Mouse (Mus musculus) heart, embryonic 16.5 days (tissue): ENCODE measurements around the gene Olfr463. TPM values are rescaled to one million over a fixed set of nuclear protein-coding genes. Genes with fewer than 3 reads are reported as not detected.
A peak's percentile ranks its signal among the peaks of the same experiment; 100 is the strongest.

Experiments
- ATAC-seq: fragments of 200-750 bp; cut with Nextera tagmentation; replicated peaks from 2 replicates; pipeline ENCODE4 v1.8.0; 2017; ENCODE audit warnings: moderate number of reproducible peaks; ENCODE audit not compliant: insufficient read depth, low FRiP score; ENCODE audit errors: extremely low read depth
- H3K27ac ChIP-seq: fragments of 300-500 bp; sonication (generic); 2 replicates; pipeline ENCODE4 v1.5.1; 2014; ENCODE audit warnings: mild to moderate bottlenecking, low read length, control low read depth, moderate library complexity
- H3K27me3 ChIP-seq: fragments of 300-500 bp; sonication (generic); 2 replicates; pipeline ENCODE4 v1.6.1; 2014; ENCODE audit warnings: low read length, mixed read lengths; ENCODE audit not compliant: control insufficient read depth, insufficient read depth
- H3K36me3 ChIP-seq: fragments of 300-500 bp; sonication (generic); 2 replicates; pipeline ENCODE4 v1.6.1; 2014; ENCODE audit not compliant: control insufficient read depth, insufficient read depth
- H3K4me1 ChIP-seq: fragments of 300-500 bp; sonication (generic); 2 replicates; pipeline ENCODE4 v1.6.1; 2014; ENCODE audit warnings: low read length, mixed read lengths; ENCODE audit not compliant: control insufficient read depth, insufficient read depth
- H3K4me2 ChIP-seq: fragments of 300-500 bp; sonication (generic); 2 replicates; pipeline ENCODE4 v1.6.1; 2014; ENCODE audit warnings: low read depth, mild to moderate bottlenecking, control low read depth, low read length
- H3K4me3 ChIP-seq: fragments of 300-500 bp; sonication (generic); 2 replicates; pipeline ENCODE4 v1.5.1; 2014; ENCODE audit warnings: mild to moderate bottlenecking, control low read depth, low read length
- H3K9ac ChIP-seq: fragments of 300-500 bp; sonication (generic); 2 replicates; pipeline ENCODE4 v1.6.1; 2014; ENCODE audit warnings: low read length, control low read depth
- H3K9me3 ChIP-seq: fragments of 300-500 bp; sonication (generic); replicated peaks from 2 replicates; pipeline ENCODE4 v1.6.1; 2016; ENCODE audit warnings: low read length; ENCODE audit not compliant: control insufficient read depth
- WGBS: fragments of 180-500 bp; shearing (Covaris S2); extraction: QIAGEN DNeasy Blood & Tissue Kit; methylation state at CpG from one replicate; pipeline ENCODE4 v1.1.7; 2014; 5-methylcytosine and 5-hydroxymethylcytosine counted together
- polyA plus RNA-seq: library from polyadenylated mRNA; unstranded; fragments of >200 nt; fragmentation: Nextera tagmentation; extraction: Ambion mirVana; gene quantifications from 2 replicates; pipeline ENCODE4 v1.2.1, GENCODE M21; 2015

Olfr463 gene
- polyA plus RNA-seq, 1 experiment from 2014 or later: not detected

DNA sequence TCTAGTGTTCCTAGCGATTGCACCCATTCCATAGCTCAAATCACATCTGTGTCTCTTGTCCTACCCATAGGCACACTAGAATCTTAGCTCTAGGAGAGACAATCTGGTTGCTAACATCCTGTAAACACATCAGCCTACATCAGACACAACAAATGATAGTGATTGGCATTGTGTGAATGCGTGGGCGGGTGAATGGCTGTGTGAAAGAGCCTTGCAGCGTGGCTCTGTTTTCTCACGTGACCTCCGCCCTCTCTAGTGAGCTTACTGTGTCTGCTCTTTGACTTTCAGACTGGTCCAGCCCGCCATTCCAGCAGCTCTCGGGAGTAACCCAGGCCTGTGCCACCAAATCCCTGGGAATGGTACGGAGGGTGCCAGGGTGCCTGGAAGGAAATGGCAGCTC, 36.8 kb downstream of the Olfr463 start:
- Histone ChIP-seq H3K4me2 (no peak overlapping the region), H3K27ac (no peak overlapping the region), H3K9me3 (no peaks in the 10 kb centered on the region), H3K27me3 (peaks cover 2% of the 10 kb centered on the region; the same call in 1 of the 2 replicates), H3K9ac (no peak overlapping the region), H3K36me3 (0 out of 2 replicates have a peak, but pooled peaks cover 9% of the 10 kb centered on the region), H3K4me3 (no peak overlapping the region), H3K4me1 (peaks cover 8% of the 10 kb centered on the region)
- WGBS: 89% methylated on average over 9 of the region's 9 CpGs
- ATAC-seq: no peak

DNA sequence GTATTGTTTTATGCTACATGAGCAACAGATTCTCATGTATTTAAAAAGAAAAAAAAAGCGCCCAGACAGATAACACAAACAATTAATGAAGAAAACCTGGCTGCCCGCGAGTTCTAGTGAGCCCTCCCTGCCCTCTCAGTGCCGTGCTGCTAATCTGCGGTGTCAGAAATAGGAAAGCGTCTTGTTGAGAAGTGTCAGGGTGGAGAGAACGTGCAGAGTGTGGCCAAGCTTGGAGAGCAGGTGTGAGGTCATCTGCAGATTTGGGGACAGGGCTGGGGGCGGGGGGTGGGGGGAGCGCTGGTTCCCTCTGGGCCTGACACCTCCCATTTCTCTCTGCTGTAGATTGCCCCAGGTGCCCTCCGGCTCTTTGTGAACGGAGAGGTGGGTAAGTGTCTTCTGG, 37.9 kb downstream of the Olfr463 start:
- peak; percentile 78 for ATAC-seq
- 64% methylated on average over 11 of the region's 11 CpGs for WGBS
- 0 out of 2 replicates have a peak, but pooled peaks cover 9% of the 10 kb centered on the region for H3K36me3 ChIP-seq

GRCm38 (mm10) chr11:87854550-87854949, 42.6 kb downstream of the Olfr463 start:
- Histone ChIP-seq H3K9ac (no peak overlapping the region), H3K9me3 (no peaks in the 10 kb centered on the region), H3K4me1 (peaks cover 9% of the 10 kb centered on the region), H3K4me3 (no peak overlapping the region), H3K27ac (no peak overlapping the region), H3K36me3 (0 out of 2 replicates have a peak, but pooled peaks cover 3% of the 10 kb centered on the region), H3K27me3 (no peaks in the 10 kb centered on the region), H3K4me2 (no peak overlapping the region)
- no peak for ATAC-seq
- WGBS: 81% methylated on average over 7 of the region's 7 CpGs

More for the DNA sequence above, 37.9 kb downstream of the Olfr463 start:
- Histone ChIP-seq H3K4me1 (peaks cover 8% of the 10 kb centered on the region), H3K27ac (no peak overlapping the region), H3K27me3 (peaks cover 2% of the 10 kb centered on the region; the same call in 1 of the 2 replicates), H3K9ac (no peak overlapping the region), H3K9me3 (no peaks in the 10 kb centered on the region), H3K4me3 (no peak overlapping the region), H3K4me2 (no peak overlapping the region)

- no peaks in the 10 kb centered on the region for H3K27me3 ChIP-seq
- H3K4me3 ChIP-seq: peak overlapping the region; percentile 71
- 0 out of 2 replicates have a peak overlapping the region, but pooled peaks have one; percentile 1 for H3K27ac ChIP-seq
- 0 out of 2 replicates have a peak, but pooled peaks cover 3% of the 10 kb centered on the region for H3K36me3 ChIP-seq
- peak overlapping the region; percentile 74 for H3K4me2 ChIP-seq
- no peaks in the 10 kb centered on the region for H3K9me3 ChIP-seq
- H3K9ac ChIP-seq: peak overlapping the region; percentile 67
- ATAC-seq: 0 out of 2 replicates have a peak, but pooled peaks have one; percentile 12
- 42% methylated on average over 8 of the region's 8 CpGs for WGBS
- peaks cover 6% of the 10 kb centered on the region for H3K4me1 ChIP-seq
Measured at GRCm38 (mm10) chr11:87853597-87853954, 43.6 kb downstream of the Olfr463 start.

- no peaks in the 10 kb centered on the region for H3K9me3 ChIP-seq
- H3K4me1 ChIP-seq: peaks cover 6% of the 10 kb centered on the region
- H3K4me3 ChIP-seq: peak within 1 kb of the TSS; percentile 71
- ATAC-seq: peak; percentile 95
- 4% methylated on average over 40 of the region's 40 CpGs for WGBS
- no peaks in the 10 kb centered on the region for H3K27me3 ChIP-seq
- H3K4me2 ChIP-seq: peak within 1 kb of the TSS; percentile 74
- 0 out of 2 replicates have a peak, but pooled peaks cover 3% of the 10 kb centered on the region for H3K36me3 ChIP-seq
- peak within 1 kb of the TSS; percentile 67 for H3K9ac ChIP-seq
- H3K27ac ChIP-seq: 0 out of 2 replicates have a peak within 1 kb of the TSS, but pooled peaks have one; percentile 1
Measured at GRCm38 (mm10) chr11:87852690-87853596, 44.2 kb downstream of the Olfr463 start, which contains the start of gene Mks1. Mks1 (plus strand) TSS chr11:87853215.

- 51% methylated on average over 6 of the region's 6 CpGs for WGBS
- H3K27me3 ChIP-seq: no peaks in the 10 kb centered on the region
- H3K9me3 ChIP-seq: no peaks in the 10 kb centered on the region
- H3K4me3 ChIP-seq: no peak overlapping the region
- no peak; the same call in 1 of the 2 replicates for ATAC-seq
- no peak overlapping the region for H3K27ac ChIP-seq
- H3K4me1 ChIP-seq: peaks cover 5% of the 10 kb centered on the region; the same call in 1 of the 2 replicates
- no peak overlapping the region for H3K4me2 ChIP-seq
- no peak overlapping the region for H3K9ac ChIP-seq
- no peaks in the 10 kb centered on the region for H3K36me3 ChIP-seq
Measured at GRCm38 (mm10) chr11:87847884-87848283, 49.3 kb downstream of the Olfr463 start.

- Histone ChIP-seq H3K27ac (no peak overlapping the region), H3K9ac (no peak overlapping the region), H3K9me3 (no peaks in the 10 kb centered on the region), H3K4me2 (no peak overlapping the region), H3K36me3 (no peaks in the 10 kb centered on the region), H3K4me1 (peaks cover 3% of the 10 kb centered on the region; the same call in 1 of the 2 replicates), H3K4me3 (no peak overlapping the region), H3K27me3 (no peaks in the 10 kb centered on the region)
- ATAC-seq: no peak
- 73% methylated on average over 12 of the region's 12 CpGs for WGBS
Measured at GRCm38 (mm10) chr11:87846968-87847600, 50.1 kb downstream of the Olfr463 start.
